Mouse (Mus musculus): ENCODE measurements around the gene Efcab14. TPM values are rescaled to one million over a fixed set of nuclear protein-coding genes. Genes with fewer than 3 reads are reported as not detected.

Gene Efcab14
- polyA plus RNA-seq, 1 experiment from 2014 or later, result 16.3 TPM

- ATAC-seq (ENCODE audit: low FRiP score, low TSS enrichment), result no peak
- 66% methylated on average over 3 of the region's 3 CpGs for WGBS
- Histone ChIP-seq H3K27ac (replicated peaks) (no peak overlapping the region), H3K36me3 (ENCODE audit: control insufficient read depth, insufficient read depth, low read length) (peaks cover 7% of the 10 kb centered on the region), H3K9ac (ENCODE audit: low read length) (no peak overlapping the region), H3K4me2 (replicated peaks; ENCODE audit: low read depth) (no peak overlapping the region), H3K27me3 (ENCODE audit: control insufficient read depth, insufficient read depth, low read length) (no peaks in the 10 kb centered on the region), H3K4me1 (replicated peaks; ENCODE audit: control insufficient read depth, insufficient read depth) (no peaks in the 10 kb centered on the region), H3K4me3 (ENCODE audit: low read depth, low read length) (no peak overlapping the region), H3K9me3 (ENCODE audit: control insufficient read depth, low read length) (no peaks in the 10 kb centered on the region)
- DNase-seq (ENCODE audit: low spot score), result no peak
- TF ChIP-seq EP300 (optimal IDR thresholded peaks at IDR 0.05) (no peak), CTCF (IDR thresholded peaks at IDR 0.05; ENCODE audit: low read depth) (no peak)
These were observed 62.4 kb downstream of the Efcab14 start for GRCm38 (mm10) chr4:115799981-115800380.

DNA sequence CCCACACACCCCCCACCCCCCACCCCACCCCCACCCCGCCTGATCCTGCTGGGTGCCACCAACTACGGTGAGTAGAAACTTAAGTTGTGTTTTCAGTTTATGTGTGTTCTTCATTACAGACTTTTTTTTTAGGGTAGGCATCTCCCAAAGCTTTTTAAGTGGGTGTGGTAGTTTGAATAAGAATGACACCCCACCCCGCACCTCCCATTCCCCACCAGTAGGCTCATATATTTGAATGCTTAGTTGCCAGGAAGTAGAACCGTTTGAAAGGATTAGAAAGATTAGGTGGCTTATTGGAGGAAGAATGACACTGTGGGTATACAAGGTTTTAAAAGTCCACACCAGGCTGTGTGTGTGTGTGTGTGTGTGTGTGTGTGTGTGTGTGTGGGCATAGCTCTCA is 74.8 kb downstream of the Efcab14 start:
- H3K4me3 ChIP-seq (ENCODE audit: low read depth, low read length), result no peak overlapping the region
- no peak overlapping the region for H3K4me2 ChIP-seq (replicated peaks; ENCODE audit: low read depth)
- peaks cover 6% of the 10 kb centered on the region for H3K36me3 ChIP-seq (ENCODE audit: control insufficient read depth, insufficient read depth, low read length)
- DNase-seq (ENCODE audit: low spot score), result no peak
- TF ChIP-seq EP300 (optimal IDR thresholded peaks at IDR 0.05) (no peak), CTCF (IDR thresholded peaks at IDR 0.05; ENCODE audit: low read depth) (no peak)
- no peaks in the 10 kb centered on the region for H3K27me3 ChIP-seq (ENCODE audit: control insufficient read depth, insufficient read depth, low read length)
- H3K9ac ChIP-seq (ENCODE audit: low read length), result no peak overlapping the region
- no peak overlapping the region for H3K27ac ChIP-seq (replicated peaks)
- H3K9me3 ChIP-seq (ENCODE audit: control insufficient read depth, low read length), result no peaks in the 10 kb centered on the region
- WGBS, result 75% methylated on average over 4 of the region's 4 CpGs
- H3K4me1 ChIP-seq (replicated peaks; ENCODE audit: control insufficient read depth, insufficient read depth), result no peaks in the 10 kb centered on the region
- no peak for ATAC-seq (ENCODE audit: low FRiP score, low TSS enrichment)

DNA sequence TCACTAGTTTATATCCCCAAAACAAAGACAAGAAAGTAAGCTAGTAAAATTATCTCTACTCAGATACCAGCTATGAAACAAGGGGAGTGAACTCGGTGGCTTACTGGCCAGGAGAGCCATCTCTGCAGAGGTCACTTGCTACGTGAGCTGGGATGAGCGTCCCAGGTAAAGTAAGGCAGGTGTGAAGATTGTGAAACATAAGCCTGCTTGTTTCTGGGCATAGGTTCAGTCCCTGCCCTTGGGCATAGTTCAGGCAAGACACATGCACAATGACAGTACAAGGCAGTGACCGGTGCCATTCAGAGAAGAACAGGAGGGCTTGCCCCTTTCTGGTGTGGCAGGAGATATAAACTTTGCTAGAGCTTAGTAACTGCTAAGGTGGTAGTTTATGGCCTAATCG is 78.1 kb downstream of the Efcab14 start:
- no peak for TF ChIP-seq CTCF (IDR thresholded peaks at IDR 0.05; ENCODE audit: low read depth)
- Histone ChIP-seq H3K27me3 (ENCODE audit: control insufficient read depth, insufficient read depth, low read length) (no peaks in the 10 kb centered on the region), H3K4me2 (replicated peaks; ENCODE audit: low read depth) (no peak overlapping the region), H3K4me3 (ENCODE audit: low read depth, low read length) (no peak overlapping the region), H3K27ac (replicated peaks) (no peak overlapping the region), H3K36me3 (ENCODE audit: control insufficient read depth, insufficient read depth, low read length) (peaks cover 6% of the 10 kb centered on the region), H3K4me1 (replicated peaks; ENCODE audit: control insufficient read depth, insufficient read depth) (no peaks in the 10 kb centered on the region), H3K9me3 (ENCODE audit: control insufficient read depth, low read length) (no peaks in the 10 kb centered on the region), H3K9ac (ENCODE audit: low read length) (no peak overlapping the region)
- 90% methylated on average over 5 of the region's 5 CpGs for WGBS
- DNase-seq (ENCODE audit: low spot score) (no peak), ATAC-seq (ENCODE audit: low FRiP score, low TSS enrichment) (no peak)

DNA sequence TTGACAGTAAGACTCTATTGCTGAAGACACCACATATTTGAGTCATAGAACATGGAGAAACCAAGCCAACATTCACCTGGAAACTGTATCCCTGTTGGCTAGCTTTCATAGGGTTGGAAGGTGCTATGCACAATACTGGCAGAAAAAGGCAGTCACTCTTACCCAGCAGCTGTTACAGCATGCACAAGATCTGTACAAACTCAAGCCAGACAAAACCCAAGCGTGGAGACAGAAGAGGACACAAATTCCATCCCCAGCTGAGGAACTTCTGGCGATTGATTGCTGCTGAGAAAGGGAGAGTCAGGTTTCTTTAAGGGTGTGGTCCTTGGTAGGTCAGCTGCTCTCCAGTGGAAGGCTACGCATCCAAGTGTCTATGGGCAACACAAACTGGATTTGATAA is 82.7 kb downstream of the Efcab14 start:
- Histone ChIP-seq H3K4me3 (ENCODE audit: low read depth, low read length) (no peak overlapping the region), H3K27ac (replicated peaks) (no peak overlapping the region), H3K27me3 (ENCODE audit: control insufficient read depth, insufficient read depth, low read length) (no peaks in the 10 kb centered on the region), H3K9ac (ENCODE audit: low read length) (no peak overlapping the region), H3K4me1 (replicated peaks; ENCODE audit: control insufficient read depth, insufficient read depth) (no peaks in the 10 kb centered on the region), H3K9me3 (ENCODE audit: control insufficient read depth, low read length) (no peaks in the 10 kb centered on the region), H3K4me2 (replicated peaks; ENCODE audit: low read depth) (no peak overlapping the region), H3K36me3 (ENCODE audit: control insufficient read depth, insufficient read depth, low read length) (no peaks in the 10 kb centered on the region; the same call in none of the 2 replicates)
- 45% methylated on average over 3 of the region's 3 CpGs for WGBS
- DNase-seq (ENCODE audit: low spot score), result no peak
- ATAC-seq (ENCODE audit: low FRiP score, low TSS enrichment), result no peak
- no peak for TF ChIP-seq CTCF (IDR thresholded peaks at IDR 0.05; ENCODE audit: low read depth)
- no peak for TF ChIP-seq EP300 (optimal IDR thresholded peaks at IDR 0.05)

GRCm38 (mm10) chr4:115820944-115821343 is 83.4 kb downstream of the Efcab14 start:
- no peaks in the 10 kb centered on the region for H3K27me3 ChIP-seq (ENCODE audit: control insufficient read depth, insufficient read depth, low read length)
- H3K4me1 ChIP-seq (replicated peaks; ENCODE audit: control insufficient read depth, insufficient read depth), result no peaks in the 10 kb centered on the region
- H3K4me3 ChIP-seq (ENCODE audit: low read depth, low read length), result no peak overlapping the region
- DNase-seq (ENCODE audit: low spot score) (no peak), ATAC-seq (ENCODE audit: low FRiP score, low TSS enrichment) (no peak)
- WGBS, result 56% methylated on average over 3 of the region's 3 CpGs
- H3K36me3 ChIP-seq (ENCODE audit: control insufficient read depth, insufficient read depth, low read length), result no peaks in the 10 kb centered on the region; the same call in none of the 2 replicates
- TF ChIP-seq EP300 (optimal IDR thresholded peaks at IDR 0.05) (no peak), CTCF (IDR thresholded peaks at IDR 0.05; ENCODE audit: low read depth) (no peak)
- H3K9ac ChIP-seq (ENCODE audit: low read length), result no peak overlapping the region
- H3K9me3 ChIP-seq (ENCODE audit: control insufficient read depth, low read length), result no peaks in the 10 kb centered on the region
- no peak overlapping the region for H3K27ac ChIP-seq (replicated peaks)
- H3K4me2 ChIP-seq (replicated peaks; ENCODE audit: low read depth), result no peak overlapping the region

DNA sequence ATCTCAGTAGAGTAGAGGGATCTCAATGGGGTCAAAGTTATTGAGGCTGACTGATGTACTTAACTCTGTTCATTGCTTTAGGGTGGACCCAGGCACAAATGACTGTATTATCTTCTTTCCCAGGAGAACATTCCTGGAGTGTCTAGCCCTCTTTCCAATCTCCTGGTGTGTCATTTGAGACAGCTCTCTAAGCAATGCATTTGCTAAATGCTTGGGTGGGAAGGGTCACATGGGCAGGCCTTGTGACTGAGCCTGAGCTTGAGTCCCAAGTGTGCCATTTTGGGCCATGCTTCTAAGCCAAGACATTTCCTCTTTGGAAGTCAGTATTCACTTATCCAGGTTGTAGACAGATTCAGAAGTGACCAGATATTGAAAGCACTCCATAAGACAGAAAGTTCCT is 83.9 kb downstream of the Efcab14 start:
- no peaks in the 10 kb centered on the region for H3K9me3 ChIP-seq (ENCODE audit: control insufficient read depth, low read length)
- H3K27ac ChIP-seq (replicated peaks), result no peak overlapping the region
- no peaks in the 10 kb centered on the region for H3K4me1 ChIP-seq (replicated peaks; ENCODE audit: control insufficient read depth, insufficient read depth)
- H3K4me2 ChIP-seq (replicated peaks; ENCODE audit: low read depth), result no peak overlapping the region
- DNase-seq (ENCODE audit: low spot score) (no peak), ATAC-seq (ENCODE audit: low FRiP score, low TSS enrichment) (no peak)
- TF ChIP-seq CTCF (IDR thresholded peaks at IDR 0.05; ENCODE audit: low read depth) (no peak), EP300 (optimal IDR thresholded peaks at IDR 0.05) (no peak)
- no peak overlapping the region for H3K4me3 ChIP-seq (ENCODE audit: low read depth, low read length)
- no peaks in the 10 kb centered on the region; the same call in 1 of the 2 replicates for H3K36me3 ChIP-seq (ENCODE audit: control insufficient read depth, insufficient read depth, low read length)
- H3K9ac ChIP-seq (ENCODE audit: low read length), result no peak overlapping the region
- no peaks in the 10 kb centered on the region for H3K27me3 ChIP-seq (ENCODE audit: control insufficient read depth, insufficient read depth, low read length)

Measured in stomach, postnatal 0 days (tissue).